Mouse (Mus musculus): Measurements from ENCODE around the gene Fgfr2. TPM values are rescaled to one million over a fixed set of nuclear protein-coding genes. Genes with fewer than 3 reads are reported as not detected.

Fgfr2 gene
- polyA plus RNA-seq, 1 experiment = 114 TPM

DNA sequence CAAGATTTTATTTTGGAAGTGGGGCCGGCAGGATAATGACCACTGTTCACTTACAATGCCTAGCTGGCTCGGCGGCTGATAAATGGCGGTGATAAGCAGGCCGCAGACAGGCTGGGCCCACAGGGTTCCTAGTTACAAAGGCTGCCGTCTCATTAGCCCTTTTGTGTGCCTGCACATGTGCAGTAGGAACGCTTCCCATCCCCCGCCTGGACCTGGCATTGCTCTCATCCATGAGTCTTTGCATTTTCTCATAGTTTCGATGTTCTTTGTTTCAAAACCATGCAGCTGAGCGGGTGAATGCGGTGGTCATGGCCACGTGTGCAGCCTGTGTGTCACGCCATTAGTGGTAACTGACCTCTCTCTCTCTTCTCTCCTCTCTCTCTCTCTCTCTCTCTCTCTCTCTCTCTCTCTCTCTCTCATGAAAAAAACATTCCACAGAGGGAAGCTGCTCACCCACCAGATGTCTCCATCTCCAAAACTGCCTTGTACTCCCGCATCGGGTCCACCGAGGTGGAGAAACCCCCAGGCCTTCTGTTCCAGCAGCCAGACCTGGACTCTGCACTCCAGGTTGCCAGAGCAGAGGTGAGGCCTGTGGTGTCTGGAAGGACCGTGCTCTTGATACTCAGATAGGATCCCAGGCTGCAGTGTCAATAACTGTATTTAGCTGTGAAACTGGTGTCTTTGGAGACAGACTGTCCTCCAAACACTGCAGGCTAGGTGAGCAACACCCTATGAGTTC, 2372.2 kb downstream of the Fgfr2 start:
- Histone ChIP-seq H3K4me1 (ENCODE audit: control insufficient read depth, insufficient read depth, low read length) (no peaks in the 10 kb centered on the region), H3K4me3 (replicated peaks; ENCODE audit: extremely low read depth, low read depth, low read length) (no peak overlapping the region)
- DNase-seq = no peak
- WGBS = 81% methylated on average over 17 of the region's 17 CpGs
- no peak for TF ChIP-seq CTCF (IDR thresholded peaks at IDR 0.05; ENCODE audit: insufficient read depth, low read length)
- no peak for TF ChIP-seq POLR2A (IDR thresholded peaks at IDR 0.05; ENCODE audit: borderline replicate concordance, extremely low read depth, low read depth, low read length)

DNA sequence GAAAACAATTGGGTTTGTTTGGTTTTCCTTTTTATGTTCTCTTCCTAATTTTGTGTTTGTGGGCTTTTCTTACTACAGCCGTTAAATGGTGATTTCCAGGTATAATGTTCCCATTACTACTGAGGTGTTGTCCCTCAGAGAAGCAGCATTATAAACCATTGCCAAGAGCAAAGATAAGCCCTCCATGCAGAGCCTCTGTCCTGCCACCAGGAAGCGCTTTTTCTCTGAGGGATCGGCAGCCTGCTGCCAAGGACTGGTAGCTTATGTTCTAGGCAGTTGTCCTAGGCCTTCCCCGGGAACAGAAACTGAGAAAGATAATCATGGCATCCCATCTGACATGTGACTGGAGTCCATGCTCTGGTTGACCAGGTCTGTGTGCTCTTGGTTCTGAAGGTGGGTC, 2374.0 kb downstream of the Fgfr2 start:
- DNase-seq = no peak
- no peak for TF ChIP-seq CTCF (IDR thresholded peaks at IDR 0.05; ENCODE audit: insufficient read depth, low read length)
- TF ChIP-seq POLR2A (IDR thresholded peaks at IDR 0.05; ENCODE audit: borderline replicate concordance, extremely low read depth, low read depth, low read length) = no peak
- WGBS = 88% methylated on average over 4 of the region's 4 CpGs
- Histone ChIP-seq H3K4me1 (ENCODE audit: control insufficient read depth, insufficient read depth, low read length) (no peaks in the 10 kb centered on the region; the same call in 1 of the 2 replicates), H3K4me3 (replicated peaks; ENCODE audit: extremely low read depth, low read depth, low read length) (no peak overlapping the region)

DNA sequence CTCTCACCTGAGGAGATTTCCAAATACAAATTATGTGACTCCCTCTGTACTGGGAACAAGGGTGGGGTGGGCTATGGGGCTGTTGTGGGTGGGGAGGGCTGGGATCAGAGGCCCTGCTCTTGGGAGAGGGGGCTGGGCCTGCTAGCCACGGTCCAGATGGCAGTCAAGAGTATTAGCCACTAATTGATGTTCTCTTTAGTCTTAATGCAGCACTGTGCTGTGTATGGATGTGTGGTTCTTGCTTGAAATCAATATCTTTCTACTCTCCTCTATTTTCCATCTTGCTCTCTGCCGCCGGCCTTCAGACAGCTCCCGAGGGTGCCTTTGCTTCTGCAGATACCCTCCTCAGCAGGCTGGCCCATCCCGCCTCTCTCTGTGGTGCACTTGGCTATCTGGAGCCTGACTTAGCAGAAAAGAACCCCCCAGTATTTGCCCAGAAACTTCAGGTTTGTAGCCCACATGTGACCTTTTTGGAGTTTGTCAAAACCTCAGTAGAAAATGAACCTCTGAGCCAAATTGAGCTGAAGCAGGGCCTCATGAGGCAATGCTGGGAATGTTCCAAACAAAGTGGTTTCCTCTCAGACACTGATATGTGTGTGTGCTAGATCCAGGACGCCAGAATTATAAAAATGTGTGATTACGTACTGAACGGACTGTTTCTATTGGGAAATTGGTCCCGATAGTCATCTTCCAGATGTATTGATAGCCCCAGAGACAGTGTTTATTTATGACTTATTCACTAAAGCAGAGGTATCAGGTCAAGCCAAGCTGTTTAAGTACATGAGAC, 2379.7 kb downstream of the Fgfr2 start:
- Histone ChIP-seq H3K4me1 (ENCODE audit: control insufficient read depth, insufficient read depth, low read length) (no peaks in the 10 kb centered on the region; the same call in 1 of the 2 replicates), H3K4me3 (replicated peaks; ENCODE audit: extremely low read depth, low read depth, low read length) (no peak overlapping the region)
- TF ChIP-seq CTCF (IDR thresholded peaks at IDR 0.05; ENCODE audit: insufficient read depth, low read length) (no peak), POLR2A (IDR thresholded peaks at IDR 0.05; ENCODE audit: borderline replicate concordance, extremely low read depth, low read depth, low read length) (no peak)
- DNase-seq = no peak
- 84% methylated on average over 9 of the region's 9 CpGs for WGBS

DNA sequence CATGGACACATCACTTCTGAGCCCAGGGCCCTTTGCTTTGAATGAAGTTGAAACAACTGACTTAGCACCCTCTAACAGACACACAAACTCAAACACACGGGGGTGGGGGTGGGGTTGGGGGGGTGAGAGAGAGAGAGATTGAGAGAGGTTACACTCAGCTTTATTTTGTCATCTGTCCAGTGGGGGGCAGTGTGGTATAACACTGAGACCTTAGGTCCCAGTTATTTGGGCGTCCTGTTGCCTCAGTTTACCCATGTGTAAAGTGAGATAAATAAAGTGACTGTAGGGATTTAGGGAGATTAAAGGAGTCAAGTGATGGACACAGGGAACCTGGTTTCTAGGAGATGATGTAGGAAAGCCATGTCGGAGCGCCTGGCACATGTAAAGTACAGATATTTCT, 2382.1 kb downstream of the Fgfr2 start:
- WGBS = 72% methylated on average over 4 of the region's 4 CpGs
- Histone ChIP-seq H3K4me1 (ENCODE audit: control insufficient read depth, insufficient read depth, low read length) (no peaks in the 10 kb centered on the region; the same call in 1 of the 2 replicates), H3K4me3 (replicated peaks; ENCODE audit: extremely low read depth, low read depth, low read length) (no peak overlapping the region)
- no peak for DNase-seq
- TF ChIP-seq CTCF (IDR thresholded peaks at IDR 0.05; ENCODE audit: insufficient read depth, low read length) = no peak
- TF ChIP-seq POLR2A (IDR thresholded peaks at IDR 0.05; ENCODE audit: borderline replicate concordance, extremely low read depth, low read depth, low read length) = no peak

DNA sequence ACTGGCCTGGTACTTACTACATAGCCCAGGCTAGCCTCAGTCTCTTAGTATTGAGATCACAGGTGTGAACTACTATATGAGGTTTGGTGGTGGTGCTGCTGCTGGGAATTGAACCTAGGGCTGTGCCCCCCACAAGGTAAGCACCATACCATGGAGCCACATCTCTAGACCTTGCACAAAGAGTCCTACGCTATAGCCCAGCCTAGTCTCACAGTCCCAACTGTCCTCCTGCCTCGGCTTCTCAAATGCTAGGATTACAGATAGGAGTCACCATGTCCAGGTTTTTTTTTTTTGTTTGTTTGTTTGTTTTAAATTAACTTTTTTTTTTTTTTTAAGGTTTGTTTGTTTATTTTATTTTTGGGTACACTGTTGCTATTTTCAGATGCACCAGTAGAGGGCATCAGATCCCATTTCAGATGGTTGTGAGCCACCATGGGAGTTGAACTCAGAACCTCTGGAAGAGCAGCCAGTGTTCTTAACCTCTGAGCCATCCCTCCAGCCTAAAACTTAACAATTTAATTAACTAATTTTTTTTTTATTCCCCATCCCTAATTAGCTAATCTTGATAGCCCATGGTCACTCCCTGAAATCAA, 2388.9 kb downstream of the Fgfr2 start:
- WGBS = 93% methylated on average over 2 of the region's 2 CpGs
- H3K4me1 ChIP-seq (ENCODE audit: control insufficient read depth, insufficient read depth, low read length) = no peaks in the 10 kb centered on the region
- no peak for DNase-seq
- TF ChIP-seq POLR2A (IDR thresholded peaks at IDR 0.05; ENCODE audit: borderline replicate concordance, extremely low read depth, low read depth, low read length) (no peak), CTCF (IDR thresholded peaks at IDR 0.05; ENCODE audit: insufficient read depth, low read length) (no peak)
- H3K4me3 ChIP-seq (replicated peaks; ENCODE audit: extremely low read depth, low read depth, low read length) = no peak overlapping the region

DNA sequence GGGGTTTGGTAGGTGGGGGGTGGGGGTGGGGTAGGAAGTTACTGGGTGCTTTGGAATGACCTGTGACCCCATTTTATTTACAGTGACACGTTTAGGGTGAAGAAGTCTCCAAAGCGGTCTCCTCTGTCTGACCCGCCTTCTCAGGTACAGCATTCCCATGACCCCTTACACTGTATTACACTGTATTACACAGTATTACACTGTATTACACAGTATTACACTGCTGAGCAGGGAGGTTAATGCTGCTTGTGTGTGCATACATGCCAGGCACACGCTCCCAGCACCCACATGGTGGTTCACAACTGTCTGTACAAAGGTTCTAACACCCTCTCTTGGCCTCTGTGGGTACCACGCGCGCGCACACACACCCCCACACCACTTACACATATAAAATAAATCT, 2389.7 kb downstream of the Fgfr2 start:
- Histone ChIP-seq H3K4me1 (ENCODE audit: control insufficient read depth, insufficient read depth, low read length) (no peaks in the 10 kb centered on the region), H3K4me3 (replicated peaks; ENCODE audit: extremely low read depth, low read depth, low read length) (no peak overlapping the region)
- DNase-seq = no peak
- 91% methylated on average over 8 of the region's 8 CpGs for WGBS
- no peak for TF ChIP-seq POLR2A (IDR thresholded peaks at IDR 0.05; ENCODE audit: borderline replicate concordance, extremely low read depth, low read depth, low read length)
- TF ChIP-seq CTCF (IDR thresholded peaks at IDR 0.05; ENCODE audit: insufficient read depth, low read length) = no peak

DNA sequence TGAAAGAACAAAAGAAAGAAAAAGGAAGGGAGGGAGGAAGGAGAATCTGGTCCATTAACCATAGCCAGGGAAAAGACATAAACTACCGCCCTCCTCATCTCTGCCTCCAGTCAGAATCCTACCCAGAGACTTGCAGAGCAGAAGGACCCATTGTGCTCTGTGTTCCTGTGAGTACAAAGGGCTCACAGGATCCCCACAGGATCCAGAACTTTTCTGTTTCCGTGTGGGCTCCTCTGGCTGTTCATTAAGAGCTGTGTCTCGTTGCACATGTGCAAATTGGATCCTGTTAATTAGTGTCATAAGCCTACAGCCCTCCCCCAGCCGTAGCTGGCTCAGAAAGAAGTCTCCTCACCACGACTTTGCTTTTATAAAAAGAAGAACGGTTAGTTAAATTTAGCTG, 2390.2 kb downstream of the Fgfr2 start:
- H3K4me1 ChIP-seq (ENCODE audit: control insufficient read depth, insufficient read depth, low read length) = no peaks in the 10 kb centered on the region
- TF ChIP-seq POLR2A (IDR thresholded peaks at IDR 0.05; ENCODE audit: borderline replicate concordance, extremely low read depth, low read depth, low read length) (no peak), CTCF (IDR thresholded peaks at IDR 0.05; ENCODE audit: insufficient read depth, low read length) (no peak)
- WGBS = 77% methylated on average over 6 of the region's 6 CpGs
- DNase-seq = no peak
- H3K4me3 ChIP-seq (replicated peaks; ENCODE audit: extremely low read depth, low read depth, low read length) = no peak overlapping the region

DNA sequence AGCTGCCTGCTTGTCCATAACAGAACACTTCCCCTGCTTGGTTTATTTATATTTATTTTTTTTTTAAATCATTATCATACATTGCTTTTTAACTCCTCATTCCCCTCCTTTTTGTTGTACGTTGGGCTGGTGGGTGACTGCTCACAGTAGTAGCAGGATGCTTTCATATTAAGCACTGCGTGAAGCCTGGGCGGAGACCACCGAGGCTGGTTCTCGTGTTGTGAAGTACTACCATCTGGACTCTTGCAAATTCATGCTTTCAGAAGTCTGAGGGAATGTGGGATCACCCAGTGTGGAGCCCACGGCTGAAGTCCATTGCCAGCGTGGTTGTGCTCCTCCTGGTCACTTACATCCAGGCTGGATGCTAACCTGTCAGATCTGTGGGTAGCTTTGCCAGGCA, 2391.4 kb downstream of the Fgfr2 start:
- DNase-seq = no peak
- TF ChIP-seq CTCF (IDR thresholded peaks at IDR 0.05; ENCODE audit: insufficient read depth, low read length) = no peak
- no peak for TF ChIP-seq POLR2A (IDR thresholded peaks at IDR 0.05; ENCODE audit: borderline replicate concordance, extremely low read depth, low read depth, low read length)
- Histone ChIP-seq H3K4me3 (replicated peaks; ENCODE audit: extremely low read depth, low read depth, low read length) (no peak overlapping the region), H3K4me1 (ENCODE audit: control insufficient read depth, insufficient read depth, low read length) (no peaks in the 10 kb centered on the region)
- WGBS = 83% methylated on average over 7 of the region's 7 CpGs

DNA sequence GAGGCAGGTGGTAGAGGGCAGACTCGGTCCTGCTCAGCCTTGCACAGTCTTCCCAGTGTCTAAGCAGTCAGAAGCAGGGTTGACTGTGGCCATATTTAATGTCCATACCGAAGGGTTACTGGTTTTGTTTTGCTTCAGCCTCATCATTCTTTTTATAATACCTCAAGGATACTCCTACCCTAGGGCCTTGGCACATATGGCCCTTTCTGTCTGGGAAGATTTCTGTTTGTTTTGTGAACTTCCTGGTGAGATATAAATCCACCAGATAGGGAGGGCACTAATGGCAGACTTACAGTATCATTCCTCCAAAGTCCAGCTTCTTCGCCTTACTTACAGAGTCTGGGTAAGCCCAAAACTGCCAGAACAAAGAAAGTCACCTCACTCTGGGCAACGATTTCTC, 2395.6 kb downstream of the Fgfr2 start:
- H3K4me1 ChIP-seq (ENCODE audit: control insufficient read depth, insufficient read depth, low read length) = no peaks in the 10 kb centered on the region
- H3K4me3 ChIP-seq (replicated peaks; ENCODE audit: extremely low read depth, low read depth, low read length) = no peak overlapping the region
- TF ChIP-seq CTCF (IDR thresholded peaks at IDR 0.05; ENCODE audit: insufficient read depth, low read length) = no peak
- no peak for TF ChIP-seq POLR2A (IDR thresholded peaks at IDR 0.05; ENCODE audit: borderline replicate concordance, extremely low read depth, low read depth, low read length)
- no peak for DNase-seq
- 78% methylated on average over 4 of the region's 4 CpGs for WGBS
